Mouse (Mus musculus) thymus, adult 2 months (tissue): ENCODE measurements around the gene Gm4969.

ENCODE experiments used
- CTCF ChIP-seq: fragments of 200-500 bp; IDR thresholded peaks from 2 replicates; pipeline ENCODE4 v1.5.1; 2012; ENCODE audit warnings: mild to moderate bottlenecking, control low read depth, low read length, moderate library complexity, borderline replicate concordance; ENCODE audit not compliant: control insufficient read depth, poor library complexity, insufficient read depth; ENCODE audit errors: extremely low read depth
- POLR2A ChIP-seq: fragments of 200-500 bp; IDR thresholded peaks from 2 replicates; pipeline ENCODE4 v1.6.1; 2012; ENCODE audit warnings: mild to moderate bottlenecking, low read length, control low read depth, moderate library complexity; ENCODE audit not compliant: control insufficient read depth, poor library complexity, insufficient read depth; ENCODE audit errors: extremely low read depth

GRCm38 (mm10) chr7:19164189-19164588 lies 46.0 kb upstream of the Gm4969 start:
- TF ChIP-seq POLR2A, result no peak
- no peak for TF ChIP-seq CTCF
